Mouse (Mus musculus) induced T-regulatory cell, adult 2 months (primary cell): ENCODE data around the gene Sema5b.

Experiments used
- DNase-seq: peaks from one replicate; pipeline ENCODE4 v3.0.0-alpha.2; 2012; ENCODE audit warnings: low read depth

Gene Sema5b

DNA sequence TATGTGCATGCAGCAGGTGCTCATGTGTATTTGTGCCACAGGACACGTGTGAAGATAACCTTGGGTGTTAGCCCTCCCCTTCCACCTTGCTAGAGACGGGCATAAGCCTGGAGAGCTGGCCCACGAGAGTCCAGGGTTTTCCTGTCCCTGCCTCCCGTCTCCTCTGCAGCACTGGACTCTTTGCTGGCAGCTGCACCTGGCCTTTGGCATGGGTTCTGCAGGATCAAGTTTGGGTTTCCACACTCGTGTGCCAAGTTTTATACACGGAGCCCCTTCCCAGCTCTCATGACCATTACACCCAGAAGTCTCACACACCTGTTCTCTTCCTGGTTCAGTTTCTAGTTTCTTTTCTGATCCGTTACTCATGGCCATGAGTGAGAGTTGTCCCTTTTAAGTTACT, 172.7 kb downstream of the Sema5b start:
- DNase-seq = no peak
